Mouse (Mus musculus) spleen, adult 2 months (tissue): ENCODE data around the gene Tagln3.

Experiments
- CTCF ChIP-seq: fragments of 200-500 bp; IDR thresholded peaks from 2 replicates; pipeline ENCODE4 v1.5.1; 2011; ENCODE audit warnings: mild to moderate bottlenecking, inconsistent platforms; ENCODE audit not compliant: insufficient read depth, insufficient read length, insufficient replicate concordance; ENCODE audit errors: extremely low read depth
- POLR2A ChIP-seq: fragments of 200-500 bp; IDR thresholded peaks from 2 replicates; pipeline ENCODE4 v1.6.1; 2011; ENCODE audit warnings: low read depth, low read length, inconsistent platforms

- TF ChIP-seq POLR2A (no peak), CTCF (no peak)
Measured at GRCm38 (mm10) chr16:45714489-45715150, 9.8 kb downstream of the Tagln3 start.
